Mouse (Mus musculus): Measurements from ENCODE around the gene Klhl2.

- TF ChIP-seq POLR2A (IDR thresholded peaks at IDR 0.05; ENCODE audit: low read depth, low read length) = no peak
- no peak for TF ChIP-seq CTCF (IDR thresholded peaks at IDR 0.05; ENCODE audit: borderline replicate concordance, insufficient read depth, low read length)
Observed at GRCm38 (mm10) chr8:64728156-64728555, 121.7 kb downstream of the Klhl2 start.

Measured in embryonic fibroblast, embryonic 13.5 days (primary cell).